Mouse (Mus musculus): ENCODE measurements around the gene Stum.
"Not testable (repeated sequence)": the region's sequence is repeated elsewhere in the genome, so short reads cannot be mapped to it uniquely, and the experiment has no call there.

Stum gene

DNA sequence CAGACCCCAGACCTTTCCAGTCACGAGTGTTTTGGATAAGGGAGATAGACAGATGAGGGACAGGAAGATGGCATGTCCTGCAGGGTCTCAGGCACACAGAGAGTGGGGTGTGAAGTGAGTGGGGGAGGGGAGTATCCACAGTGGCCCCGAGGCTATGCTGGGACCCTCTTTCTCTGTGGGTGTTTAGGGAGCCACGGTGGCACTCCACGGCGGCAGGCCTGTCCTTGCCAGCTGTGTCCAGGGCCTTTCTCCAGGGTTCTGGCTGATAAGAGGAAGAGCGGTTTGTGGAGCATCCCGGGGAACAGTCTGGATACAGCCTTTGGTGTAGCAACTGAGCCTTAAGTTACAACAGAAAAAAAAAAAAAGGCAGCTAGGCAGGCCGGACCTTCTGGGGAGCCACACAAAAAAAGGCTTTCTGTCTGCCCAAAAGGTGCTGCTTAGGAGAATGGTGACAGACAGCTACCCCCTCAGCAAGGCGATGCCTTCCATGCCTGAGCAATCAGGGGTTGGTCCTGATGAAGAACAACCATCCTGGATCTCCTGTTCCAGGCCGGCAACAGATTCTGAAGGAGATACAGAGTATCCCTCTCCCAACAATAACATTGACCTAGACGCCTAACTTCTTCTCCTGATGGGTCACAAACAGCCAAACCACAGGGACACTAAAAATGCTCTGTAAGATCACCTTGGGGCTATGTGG, 76.8 kb downstream of the Stum start:
- DNase-seq (ENCODE audit: extremely low spot score, low spot score), result no peak

DNA sequence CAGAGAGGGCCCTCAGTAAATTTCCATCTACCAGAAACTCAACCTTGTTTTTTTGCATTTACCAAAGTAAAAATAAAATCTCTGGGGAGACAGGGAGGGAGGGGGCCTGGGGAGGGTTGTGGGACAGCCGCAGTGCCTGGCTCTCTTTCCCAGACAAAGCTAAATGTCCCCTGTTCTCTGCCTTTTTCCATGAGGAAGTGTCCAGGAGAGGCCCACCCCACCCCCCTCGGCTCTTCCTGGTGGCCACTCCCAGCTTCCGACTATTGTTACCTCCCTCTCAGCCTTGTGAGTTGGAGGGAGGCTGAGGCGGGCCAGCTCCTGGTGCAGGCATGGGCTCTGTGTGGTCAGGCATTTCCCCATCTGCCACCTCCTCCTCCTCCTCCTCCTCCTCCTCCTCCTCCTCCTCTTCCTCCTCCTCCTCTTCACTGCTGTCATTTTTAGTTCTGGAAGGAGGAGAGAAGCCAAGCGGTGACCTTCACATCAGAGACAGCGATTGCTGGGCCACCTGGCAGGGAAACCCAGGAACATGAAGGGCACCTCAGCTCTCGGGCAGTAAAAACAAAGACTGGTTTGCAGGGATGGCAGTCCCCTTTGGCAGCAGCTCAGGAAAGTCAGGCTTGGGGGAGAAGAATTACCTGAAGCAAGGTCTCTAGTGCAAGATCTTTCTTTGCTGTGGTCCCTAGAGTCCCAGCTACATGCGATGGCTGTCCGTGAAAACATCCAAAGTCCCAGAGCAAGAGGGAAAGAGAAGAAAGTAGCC, 77.5 kb downstream of the Stum start:
- no peak for DNase-seq (ENCODE audit: extremely low spot score, low spot score)

DNA sequence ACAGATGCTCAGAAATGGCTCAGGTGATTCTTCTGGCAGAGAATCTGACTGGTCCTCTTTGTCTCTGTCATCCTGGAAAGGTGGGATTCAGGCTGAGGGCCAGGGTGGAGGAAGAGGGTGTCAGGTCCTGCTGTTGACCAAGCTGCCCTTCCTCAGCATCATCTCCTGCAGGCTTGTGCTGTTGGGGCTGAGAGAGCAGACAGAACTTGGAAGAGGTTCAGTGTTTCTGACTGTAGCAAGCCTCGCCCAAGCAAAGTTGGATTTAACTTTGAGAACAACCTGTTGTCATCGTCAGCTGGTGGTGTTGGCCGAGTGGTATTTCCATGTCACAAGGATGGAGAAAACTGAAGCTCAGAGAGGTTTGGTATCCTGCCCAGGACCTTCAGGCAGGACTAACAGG, 78.6 kb downstream of the Stum start:
- no peak for DNase-seq (ENCODE audit: extremely low spot score, low spot score)

DNA sequence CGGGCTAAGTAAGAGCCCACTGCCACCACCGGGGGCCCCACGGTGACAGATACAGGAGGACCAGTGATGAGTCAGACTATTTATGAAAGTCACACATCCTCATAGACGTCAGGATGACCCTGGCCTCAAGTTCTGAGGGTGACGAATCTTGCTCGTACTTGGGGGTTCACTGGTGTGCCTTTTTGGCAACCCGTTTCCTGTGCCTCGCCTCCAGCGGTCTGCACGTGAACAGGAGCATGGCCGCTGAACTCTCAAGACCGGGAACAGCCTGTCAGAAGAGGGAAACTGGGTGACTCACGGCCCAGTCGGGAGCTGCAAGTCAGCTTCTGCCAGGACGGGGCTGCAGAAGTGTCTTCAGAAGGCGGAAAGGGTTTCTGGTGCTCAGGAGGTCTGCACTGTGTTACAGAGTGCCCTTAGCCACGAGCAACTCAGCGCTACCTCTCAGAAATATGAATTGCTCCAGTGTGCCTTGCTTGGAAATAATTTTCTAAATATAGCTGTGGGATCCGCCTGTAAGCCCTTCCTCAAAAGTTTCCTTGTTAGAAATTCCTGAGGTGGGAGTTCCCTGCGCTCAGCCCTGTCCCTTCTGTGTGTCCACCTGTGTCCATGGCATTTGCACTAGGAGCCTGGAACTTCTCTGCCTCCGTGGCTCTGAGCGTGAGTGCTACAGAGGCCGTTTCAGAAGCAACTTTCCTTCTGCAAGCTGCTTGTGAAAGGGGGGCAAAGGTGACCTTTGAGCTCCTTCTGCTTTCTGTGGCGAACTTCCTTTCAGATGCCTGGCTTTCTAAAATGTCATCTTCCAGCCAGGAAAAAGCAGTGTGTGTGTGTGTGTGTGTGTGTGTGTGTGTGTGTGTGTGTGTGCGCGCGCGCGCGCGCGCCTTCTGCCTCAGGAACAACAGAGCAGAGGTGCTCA, 79.4 kb downstream of the Stum start:
- DNase-seq (ENCODE audit: extremely low spot score, low spot score), result no peak

DNA sequence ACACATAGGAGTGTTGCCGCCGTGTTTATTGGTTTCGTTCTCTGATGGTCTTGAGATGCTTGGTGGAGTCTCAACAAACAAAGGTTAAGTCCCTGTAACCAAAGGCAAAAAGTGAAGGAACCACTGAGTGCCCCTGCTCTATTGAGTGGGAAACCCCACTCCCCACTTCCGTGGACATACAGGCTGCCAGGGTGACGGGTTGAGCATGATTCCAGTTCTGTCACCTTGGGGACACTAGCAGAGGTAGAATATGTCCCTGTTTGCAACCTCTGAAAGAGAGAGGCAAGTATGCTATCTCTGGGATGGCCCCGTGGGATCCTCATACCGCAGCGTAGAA, 80.0 kb downstream of the Stum start:
- DNase-seq (ENCODE audit: extremely low spot score, low spot score), result no peak

DNA sequence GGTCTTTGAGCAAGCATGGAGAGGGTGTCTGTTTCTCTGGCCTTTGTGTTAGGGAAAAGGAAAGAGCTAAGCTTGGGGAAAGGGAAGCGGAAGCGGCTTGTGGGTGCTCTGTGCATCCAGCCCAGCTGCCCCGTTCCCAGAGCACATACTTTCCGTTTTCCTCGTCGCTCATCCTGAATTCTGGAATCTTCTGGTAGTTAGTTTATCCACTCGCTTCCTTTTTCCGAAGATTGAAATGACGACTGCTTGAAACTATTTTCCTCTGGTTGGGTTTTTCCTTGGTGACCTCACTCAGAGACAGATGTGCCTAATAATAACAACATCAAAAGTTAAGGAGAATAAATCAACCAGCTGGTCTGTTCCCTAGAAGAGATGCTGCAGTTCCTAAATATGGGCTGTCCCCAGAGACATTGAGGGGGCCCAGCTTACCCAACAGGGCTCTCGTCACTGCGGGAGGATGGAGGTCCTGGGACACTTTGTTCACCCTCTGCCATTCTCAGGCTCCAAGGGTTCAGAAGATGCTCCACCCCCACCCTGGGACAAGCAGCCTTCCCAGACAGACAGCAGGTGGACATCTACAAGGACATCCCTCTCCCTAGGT, 80.7 kb downstream of the Stum start:
- DNase-seq (ENCODE audit: extremely low spot score, low spot score), result no peak

DNA sequence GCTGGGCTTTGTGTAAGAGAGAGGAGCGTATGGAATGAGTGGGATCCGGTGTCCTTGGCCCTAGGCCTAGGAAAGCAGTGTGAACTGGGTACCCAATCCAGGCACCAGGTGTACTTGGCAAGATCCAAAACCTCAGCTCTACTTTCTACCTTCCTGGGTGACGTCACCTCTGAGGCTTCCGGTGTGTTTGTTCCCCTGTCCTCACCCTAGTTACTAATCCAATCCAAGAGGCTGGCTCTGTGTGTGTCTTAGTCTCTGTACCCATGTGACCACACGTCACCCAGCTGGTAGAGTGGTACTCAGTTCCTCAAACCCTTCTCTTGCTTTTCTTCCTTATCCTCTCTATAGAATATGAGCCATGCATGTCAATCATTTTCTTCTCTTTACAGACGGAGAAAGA, 81.6 kb downstream of the Stum start:
- no peak for DNase-seq (ENCODE audit: extremely low spot score, low spot score)

DNA sequence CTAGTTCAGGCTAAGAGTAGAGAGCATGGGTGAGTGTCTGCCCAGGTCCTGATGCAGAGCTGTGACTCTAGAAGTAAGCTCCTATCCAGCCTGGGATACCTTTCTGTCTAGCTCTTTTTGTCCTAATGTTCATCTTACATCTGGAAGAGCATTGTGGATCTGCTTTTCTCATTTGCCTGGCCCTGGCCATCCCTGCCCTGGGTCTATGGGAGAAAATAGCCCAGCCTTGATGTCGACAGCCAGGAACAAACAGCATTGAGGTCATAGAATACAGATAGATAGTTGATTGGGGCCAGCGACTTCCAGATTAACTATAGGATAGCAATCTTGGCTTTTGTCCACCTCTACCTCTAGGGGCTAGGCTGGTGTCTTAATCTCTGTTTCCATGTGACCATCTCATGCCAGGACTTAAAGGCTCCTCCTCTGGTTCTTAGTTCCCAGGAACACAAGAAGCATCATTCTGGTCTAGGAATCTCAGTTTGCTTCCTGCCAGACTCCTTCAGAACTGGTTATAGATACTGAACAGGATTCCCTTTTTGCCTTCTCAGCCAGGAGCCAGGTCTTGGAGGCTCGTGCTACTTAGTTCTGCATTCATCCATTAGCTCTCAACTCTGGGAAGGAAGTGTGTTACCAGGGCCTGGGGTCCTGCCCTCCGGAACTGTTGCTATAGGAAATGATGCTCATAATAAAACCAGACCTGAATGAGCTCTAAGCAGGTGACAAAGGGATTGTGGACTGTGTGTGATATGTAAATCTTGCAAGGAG, 82.4 kb downstream of the Stum start:
- no peak for DNase-seq (ENCODE audit: extremely low spot score, low spot score)

DNA sequence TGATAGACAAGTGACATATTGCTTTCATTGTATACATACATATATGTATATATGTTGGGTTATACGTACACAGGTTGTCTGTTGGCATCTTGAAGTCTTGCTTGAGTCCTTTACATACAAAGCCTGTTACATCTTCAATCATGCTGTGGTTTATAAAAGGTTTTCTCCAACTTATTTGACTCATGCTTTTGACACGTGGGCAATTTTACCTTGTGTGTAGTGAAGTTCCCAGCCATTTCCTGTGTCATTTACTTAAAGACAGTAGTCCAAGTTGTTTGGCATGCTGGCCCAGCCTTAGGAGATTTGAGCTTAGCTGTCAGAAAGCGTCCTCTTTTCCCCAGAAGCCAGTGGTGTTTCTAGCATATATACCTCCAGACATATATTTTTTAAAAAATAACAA, 84.9 kb downstream of the Stum start:
- no peak for DNase-seq (ENCODE audit: extremely low spot score, low spot score)

DNA sequence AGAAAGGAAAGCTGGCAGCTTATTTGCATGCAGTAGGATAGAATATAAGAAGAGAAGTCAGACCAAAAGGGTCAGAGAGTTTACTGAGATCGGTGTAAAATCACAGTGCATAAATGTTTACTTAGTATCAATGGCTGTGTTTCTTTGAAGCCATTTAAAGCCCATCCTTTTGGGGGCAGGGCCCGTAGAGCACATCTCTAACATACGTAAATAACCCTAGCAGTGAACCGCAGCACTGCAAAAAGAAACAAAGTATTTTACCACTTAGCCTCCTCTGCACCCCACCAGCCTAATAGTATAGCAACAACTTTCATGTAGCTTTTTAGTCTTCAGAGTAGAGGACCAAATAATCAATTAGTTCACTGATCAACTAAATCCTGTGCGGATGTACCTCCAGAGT, 85.6 kb downstream of the Stum start:
- no peak for DNase-seq (ENCODE audit: extremely low spot score, low spot score)

DNA sequence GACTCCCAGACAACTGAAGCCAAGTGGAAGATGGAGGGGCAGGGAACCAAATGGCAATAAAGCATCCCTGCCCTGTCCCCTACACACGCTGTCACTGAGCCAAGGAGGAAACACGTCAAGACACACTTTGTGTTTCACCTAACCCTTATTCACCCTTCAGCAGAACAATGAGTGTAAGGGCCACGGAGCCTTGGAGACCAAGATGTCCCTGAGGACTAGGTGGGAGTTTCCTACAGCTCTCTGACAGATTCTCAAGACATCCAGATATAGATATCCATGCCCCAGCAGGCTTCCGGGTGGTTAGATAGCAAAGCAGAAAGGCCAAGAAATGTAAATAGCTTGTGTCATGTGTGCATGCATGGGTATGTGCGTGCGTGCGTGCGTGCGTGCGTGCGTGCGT, 89.4 kb downstream of the Stum start:
- no peak for DNase-seq (ENCODE audit: extremely low spot score, low spot score)

DNA sequence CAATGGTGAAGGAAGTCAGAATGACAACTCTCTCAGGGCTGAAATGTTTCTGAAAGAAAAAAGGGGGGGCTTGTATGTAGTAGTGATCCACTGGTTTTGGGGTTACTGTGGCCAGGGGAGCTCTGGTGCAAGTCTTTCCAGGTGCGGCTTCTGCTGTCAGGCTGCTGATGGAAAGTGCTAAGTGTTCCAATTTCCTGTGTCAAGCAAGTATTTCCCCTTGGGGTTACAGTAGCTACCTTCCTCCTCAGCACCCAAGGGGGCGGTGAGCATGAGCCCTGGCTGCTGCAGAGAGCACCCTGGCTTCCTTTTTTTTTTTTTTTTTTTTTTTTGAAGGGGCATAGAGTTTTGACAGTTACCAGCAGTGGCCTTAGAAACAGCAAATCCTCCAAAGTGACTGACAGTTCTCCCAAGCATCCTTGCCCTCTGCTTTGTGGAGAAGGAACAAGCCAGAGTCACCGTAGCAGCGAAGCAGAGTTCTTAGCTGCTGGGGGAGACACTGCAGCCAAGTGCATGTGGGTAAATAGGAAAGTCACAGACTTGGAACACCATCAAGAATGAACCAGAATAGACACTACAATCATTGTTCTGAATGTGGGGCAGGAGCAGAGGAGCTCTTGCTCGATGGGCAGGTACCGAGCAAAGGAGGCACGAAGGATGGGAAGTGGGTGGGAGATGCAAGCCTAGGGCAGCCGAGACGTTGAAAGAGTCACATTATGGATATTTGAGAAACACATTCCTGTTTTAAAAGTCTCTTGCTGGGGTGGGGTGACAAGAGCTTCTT, 90.1 kb downstream of the Stum start:
- DNase-seq (ENCODE audit: extremely low spot score, low spot score), result no peak

DNA sequence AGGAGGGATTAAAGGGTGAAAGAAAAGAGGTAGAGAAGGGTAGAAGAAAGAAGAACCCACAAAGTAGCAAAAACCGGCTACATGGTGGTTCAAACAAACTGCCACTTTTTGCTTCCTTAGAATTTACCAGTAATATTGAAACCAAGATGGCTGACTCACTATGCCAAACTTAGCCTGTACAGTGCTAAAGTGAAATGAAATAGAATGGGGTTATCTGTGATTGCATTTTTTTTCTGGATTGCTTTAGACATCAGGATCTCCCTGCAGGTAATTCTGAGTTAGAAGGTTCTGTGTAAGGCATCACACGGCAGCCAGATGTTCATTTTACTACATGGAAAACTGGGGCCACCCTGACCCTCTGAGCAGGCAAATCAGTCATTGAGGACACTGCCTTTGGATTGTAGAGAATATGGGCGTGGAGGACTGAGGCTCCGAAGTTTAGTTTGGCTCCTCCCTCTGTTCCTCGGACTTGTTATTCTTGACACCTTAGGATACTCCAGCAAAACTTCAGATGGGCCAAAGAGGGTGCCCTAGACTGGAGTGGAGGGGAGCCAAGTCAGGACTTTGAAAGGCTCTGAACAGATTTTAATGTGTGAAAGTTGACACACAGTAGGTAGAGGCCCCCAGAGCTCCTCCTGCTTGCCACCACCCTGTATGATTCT, 91.0 kb downstream of the Stum start:
- DNase-seq (ENCODE audit: extremely low spot score, low spot score), result no peak

DNA sequence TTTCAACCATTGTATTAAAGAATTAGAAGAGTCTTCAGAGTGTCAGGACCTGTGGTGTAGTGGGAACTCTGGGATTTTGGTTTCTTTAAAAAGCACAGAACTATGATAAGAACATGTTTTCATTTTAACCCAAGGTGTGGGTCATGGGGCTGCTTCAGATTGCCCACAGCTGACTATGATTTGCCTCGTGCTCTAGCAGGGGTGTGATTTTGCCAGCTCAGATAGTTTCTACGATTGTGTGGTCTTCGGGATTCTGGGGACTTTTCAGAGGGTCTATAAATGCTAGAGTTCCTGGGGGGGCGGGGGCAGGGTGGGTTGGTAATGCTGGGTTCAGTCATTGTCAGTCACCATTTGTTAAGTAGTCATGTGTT, 91.7 kb downstream of the Stum start:
- DNase-seq (ENCODE audit: extremely low spot score, low spot score), result no peak

DNA sequence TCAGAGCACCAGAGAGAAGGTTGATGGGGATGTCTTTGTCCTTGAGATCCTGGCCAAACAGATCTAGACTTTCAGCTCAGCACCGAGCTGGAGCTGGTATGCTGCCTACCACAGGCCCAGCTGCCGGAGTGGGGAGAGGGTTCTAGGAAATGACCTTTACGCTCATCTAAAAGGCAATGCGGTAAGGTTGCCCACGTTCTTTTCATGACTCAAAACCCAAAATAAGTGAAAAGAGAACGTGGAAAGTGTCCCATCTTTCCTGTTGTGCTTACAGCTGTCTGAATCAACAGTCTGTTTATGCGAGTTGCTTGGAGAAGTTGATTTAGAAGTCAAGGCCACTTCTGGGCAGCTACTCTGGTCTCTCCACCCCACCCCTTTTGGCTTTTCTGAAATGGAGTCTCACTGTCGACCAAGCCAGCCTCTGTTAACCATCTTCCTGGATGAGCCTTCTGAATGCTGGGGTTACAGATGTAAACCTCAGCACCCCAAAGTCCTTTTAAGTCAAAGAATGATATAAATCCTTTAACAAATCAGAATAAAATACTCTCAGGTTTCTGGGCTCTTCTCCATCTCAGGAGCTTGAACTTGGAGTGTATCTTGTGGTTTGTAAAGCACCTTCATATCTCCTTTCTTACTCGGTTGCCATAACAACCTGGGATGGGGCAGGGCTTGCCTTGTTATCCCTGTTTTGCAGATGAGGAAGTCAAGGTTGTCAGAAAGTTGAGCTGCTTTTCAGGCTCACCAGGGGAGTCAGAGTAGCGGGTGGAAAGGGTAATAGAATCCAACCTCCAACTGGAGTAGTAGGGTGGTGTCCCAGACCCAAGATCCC, 92.3 kb downstream of the Stum start:
- no peak for DNase-seq (ENCODE audit: extremely low spot score, low spot score)

DNA sequence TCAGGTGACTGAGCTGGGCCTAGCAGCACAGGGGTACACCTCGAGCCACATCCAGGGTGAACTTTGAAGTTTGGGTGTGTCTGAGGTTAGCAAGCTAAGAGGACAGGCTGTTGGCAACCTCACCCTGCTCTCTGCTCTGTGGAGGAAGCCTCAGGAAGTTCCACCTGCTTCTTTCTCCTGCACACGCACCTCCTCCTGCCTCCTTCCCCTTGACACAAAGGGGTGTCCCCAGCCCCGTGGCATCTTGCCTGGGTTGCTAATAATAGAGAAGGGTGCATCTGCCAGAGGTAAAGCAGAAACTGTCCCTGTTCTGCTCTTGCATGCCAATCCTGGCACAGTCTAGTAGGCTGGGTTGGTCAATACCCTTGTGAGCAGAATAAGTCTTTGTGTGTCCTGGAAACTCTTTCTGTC, 93.0 kb downstream of the Stum start:
- DNase-seq (ENCODE audit: extremely low spot score, low spot score), result no peak

DNA sequence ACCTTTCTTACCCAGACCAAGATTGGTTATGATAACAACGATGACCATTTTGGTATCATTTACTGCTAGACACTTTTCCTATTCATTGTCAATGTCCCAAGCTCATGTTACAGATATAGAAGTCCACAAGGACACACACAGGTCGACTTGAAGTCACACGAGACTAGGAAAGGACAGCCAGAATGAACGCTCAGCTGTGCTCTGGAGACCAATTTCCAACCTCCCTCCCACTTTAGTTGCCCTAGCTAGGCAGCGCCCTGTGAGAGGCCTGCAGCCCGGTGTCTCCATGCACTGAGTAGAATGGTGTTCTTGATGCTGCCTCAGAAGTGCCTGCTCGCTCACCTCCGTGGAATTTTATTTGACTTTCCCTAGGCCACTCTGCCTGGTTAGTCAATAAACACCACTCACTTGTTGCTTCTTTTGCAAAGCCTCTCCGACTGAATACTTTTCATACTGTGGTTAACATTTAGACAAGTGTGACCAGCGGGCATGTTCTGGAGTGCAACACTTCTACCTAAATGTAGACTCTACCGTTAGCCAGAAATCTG, 94.0 kb downstream of the Stum start:
- DNase-seq (ENCODE audit: extremely low spot score, low spot score), result not testable (repeated sequence)

DNA sequence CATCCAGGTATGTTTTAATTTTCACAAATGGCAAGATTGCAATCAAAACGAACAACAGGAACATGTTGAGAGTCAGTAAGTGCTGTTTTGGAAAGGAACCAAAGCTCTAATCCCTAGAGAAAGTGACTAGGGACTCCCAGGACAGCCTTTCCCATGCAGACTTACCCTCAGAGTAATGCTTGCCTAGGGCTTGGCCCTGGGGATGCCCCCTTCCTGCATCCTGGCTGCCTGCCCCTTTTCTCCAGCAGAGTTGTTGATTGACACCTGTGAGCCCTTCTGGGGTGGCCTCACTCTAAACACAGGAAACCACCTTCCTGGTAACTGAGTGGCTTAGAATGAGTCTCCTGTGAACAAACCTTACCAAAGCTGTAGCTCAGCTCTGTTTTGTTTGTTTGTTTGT, 94.8 kb downstream of the Stum start:
- DNase-seq (ENCODE audit: extremely low spot score, low spot score), result no peak
